8 mouse cellular contexts compared by ENCODE assay signal in genomic region chr5:13547472-13548209, GRCm38 (mm10).
DNase-seq lines count a peak whose midpoint lies in the region; ATAC-seq lines count a peak whose summit lies in the region.

No protein-coding gene starts in this region.

- no peak overlapping the region for H3K9ac ChIP-seq in hindbrain, embryonic 14.5 days
- H3K9ac ChIP-seq in lung, embryonic 16.5 days (ENCODE audit: low read length), result no peak overlapping the region

- H3K27ac ChIP-seq in hindbrain, embryonic 14.5 days, result no peak overlapping the region; the same call in 1 of the 2 replicates
- H3K27ac ChIP-seq in lung, embryonic 16.5 days (ENCODE audit: low read length), result peak overlapping the region; percentile 65

- H3K9me3 ChIP-seq in hindbrain, embryonic 14.5 days (ENCODE audit: control insufficient read depth, low read length), result no peaks in the 10 kb centered on the region
- H3K9me3 ChIP-seq in lung, embryonic 16.5 days (ENCODE audit: control insufficient read depth, low read length), result no peaks in the 10 kb centered on the region

- DNase-seq in retina, postnatal 1 day, result peak; percentile 6
- DNase-seq in retina, embryonic 14.5 days (ENCODE audit: low spot score), result no peak
- DNase-seq in gastrocnemius, postnatal 10 days, result peak; percentile 4
- no peak for DNase-seq in hindbrain, embryonic 14.5 days (ENCODE audit: low spot score)
- no peak for DNase-seq in right cerebral cortex, postnatal 4 days
- DNase-seq in cerebellum, postnatal 36 days, result no peak

- peak; percentile 80 for ATAC-seq in hindbrain, embryonic 14.5 days (ENCODE audit: low FRiP score)
- peak; percentile 93 for ATAC-seq in lung, embryonic 16.5 days (ENCODE audit: low read depth)
- ATAC-seq in monocyte, adult 5-6 weeks (replicated peaks; ENCODE audit: insufficient number of reproducible peaks, low FRiP score, low TSS enrichment, poor library complexity, severe bottlenecking), result no peak

- WGBS in hindbrain, embryonic 14.5 days, result 17% methylated on average over 2 of the region's 2 CpGs
- 18% methylated on average over 2 of the region's 2 CpGs for WGBS in lung, embryonic 16.5 days

- H3K27me3 ChIP-seq in hindbrain, embryonic 14.5 days (ENCODE audit: control insufficient read depth, insufficient read depth, low read length), result no peaks in the 10 kb centered on the region; the same call in 1 of the 2 replicates
- no peaks in the 10 kb centered on the region for H3K27me3 ChIP-seq in lung, embryonic 16.5 days (ENCODE audit: control insufficient read depth, insufficient read depth, low read depth, low read length)

- no peak overlapping the region for H3K4me3 ChIP-seq in hindbrain, embryonic 14.5 days (replicated peaks; ENCODE audit: low read length)
- H3K4me3 ChIP-seq in lung, embryonic 16.5 days (ENCODE audit: low read length), result no peak overlapping the region

- no peak overlapping the region for H3K4me2 ChIP-seq in hindbrain, embryonic 14.5 days (replicated peaks)
- no peak overlapping the region for H3K4me2 ChIP-seq in lung, embryonic 16.5 days (ENCODE audit: low read depth, low read length)

- H3K4me1 ChIP-seq in hindbrain, embryonic 14.5 days (replicated peaks; ENCODE audit: control insufficient read depth, insufficient read depth, low read length), result 0 out of 2 replicates have a peak, but pooled peaks cover 5% of the 10 kb centered on the region
- H3K4me1 ChIP-seq in lung, embryonic 16.5 days (replicated peaks; ENCODE audit: control insufficient read depth, insufficient read depth, low read length), result peaks cover 6% of the 10 kb centered on the region

- H3K36me3 ChIP-seq in hindbrain, embryonic 14.5 days (replicated peaks; ENCODE audit: control insufficient read depth, insufficient read depth), result no peaks in the 10 kb centered on the region
- H3K36me3 ChIP-seq in lung, embryonic 16.5 days (ENCODE audit: control insufficient read depth, insufficient read depth, low read length), result no peaks in the 10 kb centered on the region

Comparison
In these comparisons a context has a peak if more than half of its experiments do, and no peak if none do; other contexts are left out.
1. DNase-seq: peak in retina, postnatal 1 day (single experiment) and gastrocnemius, postnatal 10 days (single experiment); none in retina, embryonic 14.5 days (single experiment), hindbrain, embryonic 14.5 days (single experiment), right cerebral cortex, postnatal 4 days (single experiment) and cerebellum, postnatal 36 days (0 of 2).